Mouse (Mus musculus) common myeloid progenitor, adult 5-6 weeks (primary cell): Measurements from ENCODE around the gene Zfp64. TPM values are rescaled to one million over a fixed set of nuclear protein-coding genes. Genes with fewer than 3 reads are reported as not detected.

ENCODE experiments used
- ATAC-seq: replicated peaks from 2 replicates; pipeline ENCODE4 v1.8.0; 2016; ENCODE audit warnings: low read depth, mild to moderate bottlenecking, moderate TSS enrichment, inconsistent platforms; ENCODE audit not compliant: poor library complexity, severe bottlenecking
- total RNA-seq: library from RNA; stranded (forward); fragments of 200-1000, 187-1606 nt; gene quantifications from 2 replicates; pipeline ENCODE4 v1.2.3, GENCODE M21; 2017

Zfp64 gene
- total RNA-seq, 1 experiment from 2014 or later = 26.5 TPM

DNA sequence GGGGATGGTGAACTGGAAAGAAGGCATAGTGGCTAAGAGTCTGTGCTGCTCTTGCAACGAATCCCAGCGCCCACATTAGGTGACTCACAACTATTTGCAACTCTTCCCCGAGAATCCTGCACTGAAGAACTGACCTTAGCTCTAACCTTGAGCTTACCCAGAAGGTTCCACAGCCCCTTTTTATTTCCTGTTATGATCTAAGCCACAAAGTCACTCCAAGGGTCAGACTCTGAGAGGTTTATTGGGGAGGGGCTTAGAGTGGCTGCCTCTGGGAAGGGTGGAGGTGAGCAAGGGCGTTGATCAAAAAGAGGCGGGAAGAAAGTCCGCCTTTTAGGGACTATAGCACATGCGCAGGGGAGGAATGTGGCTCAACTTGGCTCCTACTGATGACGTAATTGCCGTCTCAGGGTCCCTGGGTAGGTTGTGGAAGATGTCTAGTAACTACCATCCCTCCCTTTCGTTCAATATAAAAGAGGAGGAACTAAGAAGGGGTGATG, 511 bp upstream of the Zfp64 start:
- no peak; the same call in 1 of the 2 replicates for ATAC-seq

DNA sequence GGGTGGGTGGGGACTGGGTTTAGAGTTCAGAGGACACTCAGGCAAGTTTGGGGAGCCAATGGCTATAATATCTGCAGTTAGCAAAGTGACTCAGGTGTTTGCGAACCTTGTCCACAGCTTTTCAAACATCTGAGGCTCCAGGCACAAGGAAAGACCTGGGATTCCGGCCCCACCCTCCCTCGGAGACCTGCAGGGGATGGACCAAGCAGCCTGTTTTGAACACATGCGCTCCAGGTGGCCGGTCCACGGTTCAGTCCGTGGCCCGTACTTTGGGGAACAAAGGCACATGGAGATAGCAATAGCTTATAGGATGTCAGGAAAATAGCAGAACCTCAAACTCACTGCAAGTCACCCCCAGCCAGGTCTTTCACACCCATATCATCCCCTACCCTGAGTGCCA, 1.0 kb downstream of the Zfp64 start:
- ATAC-seq = no peak

DNA sequence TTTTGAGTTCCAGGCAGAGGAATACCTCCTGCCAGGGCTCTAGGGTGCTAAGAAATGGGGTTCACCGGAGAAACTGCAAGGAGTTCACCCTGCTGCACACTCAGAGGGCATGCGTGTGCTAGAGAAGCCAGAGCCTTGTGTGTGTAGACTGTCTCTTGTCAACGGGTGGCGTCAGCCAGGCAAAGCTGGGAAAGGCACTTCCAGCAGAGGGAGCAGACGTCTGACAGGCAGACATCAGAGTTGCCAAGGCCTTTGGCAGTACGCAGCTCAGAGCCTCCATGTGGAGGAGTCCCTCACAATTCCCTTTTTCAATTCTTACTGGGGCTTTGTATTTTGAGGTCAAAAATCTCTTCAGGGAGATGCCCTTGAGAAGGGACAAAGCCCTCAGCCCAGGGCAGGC, 6.9 kb downstream of the Zfp64 start:
- no peak for ATAC-seq

GRCm38 (mm10) chr2:168947663-168948062, 7.7 kb downstream of the Zfp64 start:
- ATAC-seq = peak; percentile 59

- no peak for ATAC-seq
Observed at GRCm38 (mm10) chr2:168944011-168944410, 11.4 kb downstream of the Zfp64 start.

DNA sequence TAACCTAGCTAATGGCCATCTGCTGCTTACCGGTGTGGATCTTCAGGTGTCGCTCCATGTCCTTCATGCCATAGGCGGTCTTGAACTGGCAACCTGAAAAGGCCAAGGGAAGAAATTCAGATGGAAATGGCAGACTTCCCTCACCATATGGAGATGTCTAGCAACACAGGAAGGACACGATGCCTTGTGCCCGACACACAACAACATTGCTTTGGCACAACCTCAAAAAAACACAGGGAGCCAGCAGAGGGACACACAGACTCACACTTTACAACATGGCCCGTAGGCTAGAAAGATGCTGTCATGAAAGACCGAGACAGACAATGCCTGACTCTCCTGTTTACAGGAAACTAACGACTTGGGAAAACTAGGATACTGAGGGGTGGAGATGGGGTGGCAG, 15.4 kb downstream of the Zfp64 start:
- ATAC-seq = no peak

GRCm38 (mm10) chr2:168939261-168939933, 16.0 kb downstream of the Zfp64 start:
- ATAC-seq = no peak

GRCm38 (mm10) chr2:168936896-168937295, 18.5 kb downstream of the Zfp64 start:
- no peak for ATAC-seq

DNA sequence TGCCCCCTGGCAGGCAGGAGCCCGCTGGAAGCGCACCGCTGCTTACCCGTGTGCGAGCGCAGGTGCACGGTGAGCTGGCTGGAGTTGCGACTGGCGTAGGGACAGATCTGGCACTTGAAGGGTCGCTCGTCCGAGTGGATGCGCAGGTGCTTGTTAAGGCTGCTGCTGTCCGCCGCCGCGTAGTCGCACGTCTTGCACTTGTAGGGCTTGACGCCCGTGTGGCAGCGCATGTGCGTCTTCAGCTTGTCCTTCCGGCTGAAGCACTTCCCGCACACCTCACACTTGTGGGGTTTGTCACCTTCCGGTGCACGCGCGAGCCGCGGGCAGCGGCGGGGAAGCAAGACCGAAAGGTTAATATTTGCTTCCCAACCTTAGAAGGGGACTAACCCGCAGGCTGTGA, 20.2 kb downstream of the Zfp64 start:
- no peak for ATAC-seq

DNA sequence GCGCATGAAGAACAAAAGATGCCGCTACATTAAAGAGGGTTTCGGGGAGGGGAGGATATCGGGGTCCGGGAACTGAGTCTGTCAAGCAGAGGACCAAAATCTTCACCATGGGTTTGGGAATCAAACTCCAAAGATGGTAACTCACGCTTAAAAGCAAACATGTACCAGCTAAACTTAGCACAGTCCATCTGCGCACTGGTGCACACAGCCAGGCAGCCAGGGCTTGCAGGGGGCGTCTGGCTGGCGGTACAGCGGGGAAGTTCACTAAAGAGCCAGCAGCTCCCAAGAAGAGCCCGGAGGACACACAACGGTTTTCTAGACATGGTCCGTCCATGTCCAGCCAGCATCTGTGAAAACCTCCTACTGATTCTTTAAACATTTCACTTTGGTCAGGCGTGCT, 23.7 kb downstream of the Zfp64 start:
- no peak for ATAC-seq

DNA sequence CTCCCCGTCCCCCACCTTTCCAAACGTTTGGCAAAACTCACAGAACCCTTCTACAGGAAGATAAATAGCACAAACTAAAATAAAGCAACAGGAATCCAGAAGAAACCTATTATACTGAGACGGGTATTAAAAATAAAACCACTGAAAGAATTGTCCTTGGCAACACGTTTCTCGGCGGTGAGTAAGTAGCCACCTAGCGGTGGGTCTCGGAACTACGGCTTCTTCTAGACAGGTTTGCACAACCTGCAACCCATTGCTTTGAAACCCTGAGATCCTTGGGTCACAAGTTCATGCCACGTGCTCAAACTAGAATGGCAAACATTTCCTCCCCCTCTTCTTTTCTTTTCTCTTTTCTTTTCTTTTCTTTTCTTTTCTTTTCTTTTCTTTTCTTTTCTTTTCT, 25.7 kb downstream of the Zfp64 start:
- ATAC-seq = peak; percentile 78; the same call in 1 of the 2 replicates

GRCm38 (mm10) chr2:168927401-168927800, 28.0 kb downstream of the Zfp64 start:
- ATAC-seq = no peak

DNA sequence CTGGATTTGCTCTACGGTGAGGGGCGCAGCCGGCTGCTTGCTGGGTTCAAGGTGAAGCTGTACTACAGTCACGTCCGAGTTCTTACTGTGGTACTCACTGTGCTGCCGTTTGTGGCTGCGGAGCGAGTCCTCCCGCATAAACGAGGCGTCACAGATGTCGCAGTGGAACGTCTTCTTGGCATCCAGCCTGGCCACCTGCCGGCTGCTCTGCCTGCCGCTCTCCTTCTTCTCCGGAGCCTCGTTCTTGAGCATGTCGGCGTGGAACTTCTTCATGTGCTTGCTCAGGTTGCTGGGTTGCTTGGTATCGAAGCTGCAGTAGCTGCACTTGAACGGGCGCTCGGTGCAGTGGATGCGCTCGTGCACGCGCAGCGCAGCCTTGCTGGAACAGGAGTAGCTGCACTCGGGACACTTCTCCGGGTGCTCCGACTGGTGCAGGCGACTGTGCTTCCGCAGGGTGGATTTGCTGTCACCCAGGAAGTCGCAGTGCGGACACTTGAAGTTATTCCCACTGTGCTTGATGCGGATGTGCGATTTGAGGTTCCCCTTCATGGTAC, 29.1 kb downstream of the Zfp64 start:
- ATAC-seq = no peak

GRCm38 (mm10) chr2:168923706-168924105, 31.7 kb downstream of the Zfp64 start:
- no peak; the same call in 1 of the 2 replicates for ATAC-seq

DNA sequence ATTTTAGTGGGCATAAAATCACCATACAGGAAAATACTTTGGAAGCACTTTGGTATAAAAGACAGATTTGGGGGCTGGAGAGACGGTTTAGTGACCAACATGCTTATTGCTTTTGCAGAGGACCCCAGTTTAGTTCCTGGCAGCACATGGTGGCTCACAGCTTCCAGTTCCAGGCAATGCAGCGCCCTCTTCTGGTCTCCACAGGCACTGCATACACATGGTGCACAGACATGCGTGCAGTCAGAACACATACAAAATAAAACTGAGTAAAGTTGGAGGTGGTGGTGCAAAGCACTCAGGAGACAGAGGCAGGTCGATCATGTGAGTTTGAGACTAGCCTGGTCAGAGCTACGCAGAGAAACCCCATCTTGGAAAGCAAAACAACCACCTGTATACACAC, 32.9 kb downstream of the Zfp64 start:
- no peak for ATAC-seq

DNA sequence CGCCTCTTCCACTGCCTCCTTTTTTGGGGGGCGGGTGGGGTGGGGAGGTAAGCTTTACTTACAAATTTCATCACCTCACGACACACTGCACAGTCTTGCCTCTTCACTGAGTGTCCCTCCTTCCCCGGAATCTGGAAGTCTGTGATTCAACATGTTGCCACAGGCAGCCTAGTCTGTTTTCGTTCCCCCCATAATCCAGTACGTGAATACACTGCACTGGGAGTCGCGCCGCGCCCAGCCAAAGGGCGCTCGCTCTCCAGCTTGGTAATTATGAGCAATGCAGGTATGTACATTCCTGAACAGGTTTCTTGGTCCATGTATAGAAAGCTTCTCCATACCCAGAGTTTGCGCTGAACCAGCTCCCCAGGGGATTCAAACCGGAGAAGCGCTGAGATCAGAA, 35.4 kb downstream of the Zfp64 start:
- ATAC-seq = no peak

- peak; percentile 57 for ATAC-seq
Observed at GRCm38 (mm10) chr2:168912901-168913721, 42.3 kb downstream of the Zfp64 start.

GRCm38 (mm10) chr2:168912051-168912891, 43.1 kb downstream of the Zfp64 start:
- ATAC-seq = 0 out of 2 replicates have a peak, but pooled peaks have one; percentile 9

- no peak for ATAC-seq
Observed at GRCm38 (mm10) chr2:168911527-168911926, 43.9 kb downstream of the Zfp64 start.

DNA sequence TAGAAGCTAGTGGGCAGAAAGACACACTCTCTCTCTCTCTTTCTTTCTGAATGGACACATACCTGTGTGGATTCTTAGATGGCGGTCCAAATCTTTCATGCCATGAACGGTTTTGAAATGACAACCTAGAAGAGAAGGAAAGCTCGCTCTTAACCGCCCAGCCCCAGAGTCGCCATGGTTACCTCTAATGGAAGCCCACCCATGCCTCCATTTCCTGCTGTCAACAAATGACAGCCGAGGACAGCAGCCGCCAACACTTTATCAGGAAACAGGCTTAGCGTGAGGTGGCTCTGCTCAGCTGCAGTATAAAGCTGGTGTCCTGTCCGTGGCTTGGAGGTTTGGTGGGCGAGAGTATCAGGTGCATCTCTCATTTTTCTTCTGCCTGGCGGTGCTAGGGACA, 49.4 kb downstream of the Zfp64 start:
- peak; percentile 26; the same call in 1 of the 2 replicates for ATAC-seq
